Mouse (Mus musculus): Measurements from ENCODE around the gene Poc1a. TPM values are rescaled to one million over a fixed set of nuclear protein-coding genes. Genes with fewer than 3 reads are reported as not detected.

The Poc1a gene
- polyA plus RNA-seq, 1 experiment = 7.6 TPM

DNA sequence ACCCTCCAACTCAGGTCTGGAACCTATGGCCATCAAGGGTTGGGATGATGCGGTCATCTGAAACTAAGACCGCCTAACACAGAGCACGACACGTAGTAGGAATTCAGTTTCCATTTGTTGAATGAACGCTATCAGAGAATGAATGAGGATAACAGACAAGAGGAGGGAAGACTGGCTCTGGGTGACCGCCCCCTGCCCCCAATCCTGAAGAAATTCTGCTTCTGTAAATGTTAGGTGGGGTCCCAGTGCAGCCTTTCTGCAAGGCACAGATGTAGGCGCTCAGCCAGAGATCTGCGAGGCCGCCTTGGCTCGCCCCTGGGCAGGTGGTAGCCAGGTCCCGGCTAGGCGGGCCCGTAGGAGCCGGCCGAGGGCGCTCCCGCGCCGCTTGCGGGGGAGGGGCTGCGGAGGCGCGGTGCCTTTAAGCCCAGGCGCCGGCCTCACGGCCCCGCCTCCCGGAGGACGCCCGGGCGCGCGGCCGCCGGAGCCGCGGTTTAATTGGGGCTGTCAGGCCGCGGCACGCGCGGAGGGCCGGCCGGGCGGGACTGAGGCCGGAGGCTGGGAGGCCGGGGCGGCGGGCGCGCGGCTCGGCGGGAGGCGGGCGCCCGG lies 87.4 kb downstream of the Poc1a start, which contains the start of gene Dusp7:
Gene Dusp7, plus strand, starts transcription at position 521 of the 606 bp plus-strand sequence.
- H3K79me2 ChIP-seq (ENCODE audit: control insufficient read depth, insufficient read depth) = peaks cover 32% of the 10 kb centered on the region
- peak within 1 kb of the TSS; percentile 68 for H3ac ChIP-seq (ENCODE audit: control insufficient read depth, insufficient read length)
- H3K4me2 ChIP-seq (ENCODE audit: low read depth) = peak within 1 kb of the TSS; percentile 89
- no peak for TF ChIP-seq SRF (IDR thresholded peaks at IDR 0.05; ENCODE audit: control insufficient read depth, insufficient read length, low read depth)
- TF ChIP-seq CEBPB (IDR thresholded peaks at IDR 0.05; ENCODE audit: insufficient read depth, poor library complexity, severe bottlenecking) = no peak
- peak; percentile 68 for TF ChIP-seq POLR2A (IDR thresholded peaks at IDR 0.05; ENCODE audit: insufficient read length, low read depth)
- peak in 1 of 3 experiments; percentile 18 for TF ChIP-seq MYOG (IDR thresholded peaks at IDR 0.05; ENCODE audit: control insufficient read depth in 1 of 3, insufficient read depth in 1 of 3, insufficient read length in 2 of 3, low read depth in 2 of 3)
- no peak for TF ChIP-seq TCF3 (IDR thresholded peaks at IDR 0.05; ENCODE audit: insufficient read length, low read depth)
- no peak for TF ChIP-seq REST (IDR thresholded peaks at IDR 0.05; ENCODE audit: insufficient read depth, insufficient read length)
- peak; percentile 26 for TF ChIP-seq E2F4 (IDR thresholded peaks at IDR 0.05; ENCODE audit: insufficient read depth)
- peak; percentile 36 for TF ChIP-seq POLR2AphosphoS2 (IDR thresholded peaks at IDR 0.05; ENCODE audit: insufficient read length, low read depth)
- no peak for TF ChIP-seq MAX (IDR thresholded peaks at IDR 0.05; ENCODE audit: low read depth)
- TF ChIP-seq TCF12 (IDR thresholded peaks at IDR 0.05; ENCODE audit: insufficient read depth, poor library complexity, severe bottlenecking) = no peak
- TF ChIP-seq USF1 (IDR thresholded peaks at IDR 0.05; ENCODE audit: low read depth) = no peak
- TF ChIP-seq MYOD1 (IDR thresholded peaks at IDR 0.05; ENCODE audit: control insufficient read depth in 1 of 3, insufficient read length in 2 of 3, low read depth in 2 of 3) = peak in 1 of 3 experiments; percentile 39
- H3K27me3 ChIP-seq (ENCODE audit: control insufficient read depth, insufficient read depth, insufficient read length) = no peaks in the 10 kb centered on the region
- H3K36me3 ChIP-seq (ENCODE audit: control insufficient read depth, insufficient read depth) = no peaks in the 10 kb centered on the region
- peak within 1 kb of the TSS; percentile 78 for H3K4me3 ChIP-seq

GRCm38 (mm10) chr9:106368831-106369501 lies 88.1 kb downstream of the Poc1a start:
- Histone ChIP-seq H3K4me3 (peak overlapping the region; percentile 78), H3K4me2 (ENCODE audit: low read depth) (peak overlapping the region; percentile 89), H3K36me3 (ENCODE audit: control insufficient read depth, insufficient read depth) (no peaks in the 10 kb centered on the region), H3ac (ENCODE audit: control insufficient read depth, insufficient read length) (peak overlapping the region; percentile 68), H3K79me2 (ENCODE audit: control insufficient read depth, insufficient read depth) (peaks cover 35% of the 10 kb centered on the region), H3K27me3 (ENCODE audit: control insufficient read depth, insufficient read depth, insufficient read length) (no peaks in the 10 kb centered on the region)
- TF ChIP-seq CEBPB (IDR thresholded peaks at IDR 0.05; ENCODE audit: insufficient read depth, poor library complexity, severe bottlenecking) (no peak), POLR2AphosphoS2 (IDR thresholded peaks at IDR 0.05; ENCODE audit: insufficient read length, low read depth) (peak; percentile 38), MYOG (IDR thresholded peaks at IDR 0.05; ENCODE audit: control insufficient read depth in 1 of 3, insufficient read depth in 1 of 3, insufficient read length in 2 of 3, low read depth in 2 of 3) (peak in 1 of 3 experiments; percentile 1), TCF12 (IDR thresholded peaks at IDR 0.05; ENCODE audit: insufficient read depth, poor library complexity, severe bottlenecking) (no peak)

- Histone ChIP-seq H3K27me3 (ENCODE audit: control insufficient read depth, insufficient read depth, insufficient read length) (no peaks in the 10 kb centered on the region), H3K79me2 (ENCODE audit: control insufficient read depth, insufficient read depth) (peaks cover 35% of the 10 kb centered on the region), H3K4me2 (ENCODE audit: low read depth) (peak overlapping the region; percentile 89), H3K4me3 (peak overlapping the region; percentile 78), H3ac (ENCODE audit: control insufficient read depth, insufficient read length) (peak overlapping the region; percentile 68), H3K36me3 (ENCODE audit: control insufficient read depth, insufficient read depth) (no peaks in the 10 kb centered on the region)
- TF ChIP-seq TCF3 (IDR thresholded peaks at IDR 0.05; ENCODE audit: insufficient read length, low read depth) = no peak
- no peak for TF ChIP-seq MYOD1 (IDR thresholded peaks at IDR 0.05; ENCODE audit: control insufficient read depth in 1 of 3, insufficient read length in 2 of 3, low read depth in 2 of 3)
- no peak for TF ChIP-seq MAX (IDR thresholded peaks at IDR 0.05; ENCODE audit: low read depth)
- TF ChIP-seq POLR2A (IDR thresholded peaks at IDR 0.05; ENCODE audit: insufficient read length, low read depth) = no peak
- no peak for TF ChIP-seq MYOG (IDR thresholded peaks at IDR 0.05; ENCODE audit: control insufficient read depth in 1 of 3, insufficient read depth in 1 of 3, insufficient read length in 2 of 3, low read depth in 2 of 3)
- no peak for TF ChIP-seq SRF (IDR thresholded peaks at IDR 0.05; ENCODE audit: control insufficient read depth, insufficient read length, low read depth)
- TF ChIP-seq E2F4 (IDR thresholded peaks at IDR 0.05; ENCODE audit: insufficient read depth) = no peak
- no peak for TF ChIP-seq REST (IDR thresholded peaks at IDR 0.05; ENCODE audit: insufficient read depth, insufficient read length)
- no peak for TF ChIP-seq CEBPB (IDR thresholded peaks at IDR 0.05; ENCODE audit: insufficient read depth, poor library complexity, severe bottlenecking)
- no peak for TF ChIP-seq POLR2AphosphoS2 (IDR thresholded peaks at IDR 0.05; ENCODE audit: insufficient read length, low read depth)
- TF ChIP-seq TCF12 (IDR thresholded peaks at IDR 0.05; ENCODE audit: insufficient read depth, poor library complexity, severe bottlenecking) = no peak
- TF ChIP-seq USF1 (IDR thresholded peaks at IDR 0.05; ENCODE audit: low read depth) = no peak
Observed at GRCm38 (mm10) chr9:106369801-106370485, 89.1 kb downstream of the Poc1a start.

GRCm38 (mm10) chr9:106370620-106371383 lies 89.9 kb downstream of the Poc1a start:
- TF ChIP-seq POLR2AphosphoS2 (IDR thresholded peaks at IDR 0.05; ENCODE audit: insufficient read length, low read depth) = peak; percentile 28
- TF ChIP-seq E2F4 (IDR thresholded peaks at IDR 0.05; ENCODE audit: insufficient read depth) = no peak
- Histone ChIP-seq H3K36me3 (ENCODE audit: control insufficient read depth, insufficient read depth) (no peaks in the 10 kb centered on the region), H3K27me3 (ENCODE audit: control insufficient read depth, insufficient read depth, insufficient read length) (no peaks in the 10 kb centered on the region)

More at GRCm38 (mm10) chr9:106370620-106371383, 89.9 kb downstream of the Poc1a start:
- Histone ChIP-seq H3K79me2 (ENCODE audit: control insufficient read depth, insufficient read depth) (peaks cover 35% of the 10 kb centered on the region), H3K4me3 (peak overlapping the region; percentile 78), H3ac (ENCODE audit: control insufficient read depth, insufficient read length) (peak overlapping the region; percentile 68), H3K4me2 (ENCODE audit: low read depth) (peak overlapping the region; percentile 89)

Data from myocyte (in vitro differentiated cells).